Mouse (Mus musculus) intestine, embryonic 15.5 days (tissue): ENCODE measurements around the gene Ddit4. TPM values are rescaled to one million over a fixed set of nuclear protein-coding genes. Genes with fewer than 3 reads are reported as not detected.

Experiments
- ATAC-seq: fragments of 200-750 bp; cut with Nextera tagmentation; 2 replicates; pipeline ENCODE4 v1.8.0; 2017; ENCODE audit warnings: moderate TSS enrichment, moderate library complexity
- H3K27ac ChIP-seq: fragments of 300-500 bp; sonication (generic); 2 replicates; pipeline ENCODE4 v1.5.1; 2015; ENCODE audit warnings: mild to moderate bottlenecking, inconsistent platforms
- H3K27me3 ChIP-seq: fragments of 300-500 bp; sonication (generic); replicated peaks from 2 replicates; pipeline ENCODE4 v1.6.1; 2015; ENCODE audit warnings: inconsistent platforms
- H3K36me3 ChIP-seq: fragments of 300-500 bp; sonication (generic); 2 replicates; pipeline ENCODE4 v1.6.1; 2015; ENCODE audit warnings: inconsistent platforms
- H3K4me1 ChIP-seq: fragments of 300-500 bp; sonication (generic); replicated peaks from 2 replicates; pipeline ENCODE4 v1.6.1; 2015; ENCODE audit warnings: inconsistent platforms
- H3K4me2 ChIP-seq: fragments of 300-500 bp; sonication (generic); replicated peaks from 2 replicates; pipeline ENCODE4 v1.6.1; 2015; ENCODE audit warnings: mild to moderate bottlenecking, inconsistent platforms
- H3K4me3 ChIP-seq: fragments of 300-500 bp; sonication (generic); replicated peaks from 2 replicates; pipeline ENCODE4 v1.5.1; 2015; ENCODE audit warnings: inconsistent platforms
- H3K9ac ChIP-seq: fragments of 300-500 bp; sonication (generic); 2 replicates; pipeline ENCODE4 v1.6.1; 2015; ENCODE audit warnings: inconsistent platforms
- H3K9me3 ChIP-seq: fragments of 300-500 bp; sonication (generic); 2 replicates; pipeline ENCODE4 v1.6.1; 2016; ENCODE audit warnings: inconsistent platforms
- WGBS: fragments of 180-500 bp; shearing (Covaris S2); methylation state at CpG from one replicate; pipeline ENCODE4 v1.1.7; 2015; 5-methylcytosine and 5-hydroxymethylcytosine counted together
- polyA plus RNA-seq: library from polyadenylated mRNA; unstranded; fragments of >200 nt; fragmentation: Nextera tagmentation; extraction: Ambion mirVana; gene quantifications from 2 replicates; pipeline ENCODE4 v1.2.1, GENCODE M21; 2015

Gene Ddit4
- polyA plus RNA-seq, 1 experiment from 2014 or later = 35.7 TPM

DNA sequence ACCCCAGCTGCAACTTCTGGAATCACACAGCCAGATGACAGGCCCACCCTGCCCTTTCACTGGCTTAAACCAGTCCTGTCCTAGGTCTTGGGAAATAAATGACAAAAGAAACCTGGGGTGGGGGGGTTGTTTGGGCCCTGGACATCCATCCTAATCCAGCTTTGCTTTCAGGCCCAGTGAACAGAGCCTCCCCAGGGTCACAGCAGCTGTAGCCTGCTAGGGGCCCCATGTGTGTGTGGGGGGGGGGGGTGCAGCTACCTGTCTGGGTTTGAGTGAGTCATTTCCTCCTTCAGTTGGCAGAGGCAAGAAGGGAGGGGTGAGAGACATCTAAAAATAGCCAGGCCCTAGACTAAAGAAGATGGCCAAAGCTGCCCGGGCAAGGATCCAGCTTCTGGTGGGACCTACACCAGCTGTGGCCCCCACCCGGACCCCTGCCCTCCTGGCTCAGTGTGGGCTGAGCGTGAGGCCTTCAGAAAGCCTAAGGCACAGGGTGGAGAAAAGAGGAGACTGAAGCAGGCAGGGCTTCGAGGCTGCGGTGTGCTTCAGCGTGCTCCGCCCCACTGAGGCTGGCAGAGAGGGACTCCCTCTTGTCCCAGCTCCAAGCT lies 43.8 kb downstream of the Ddit4 start:
- Histone ChIP-seq H3K9ac (no peak overlapping the region), H3K27me3 (no peaks in the 10 kb centered on the region), H3K27ac (peak overlapping the region; percentile 77), H3K36me3 (no peaks in the 10 kb centered on the region), H3K4me3 (no peak overlapping the region), H3K4me1 (peaks cover 51% of the 10 kb centered on the region), H3K4me2 (0 out of 2 replicates have a peak overlapping the region, but pooled peaks have one; percentile 12), H3K9me3 (no peaks in the 10 kb centered on the region)
- peak; percentile 77 for ATAC-seq
- WGBS = 31% methylated on average over 7 of the region's 7 CpGs

DNA sequence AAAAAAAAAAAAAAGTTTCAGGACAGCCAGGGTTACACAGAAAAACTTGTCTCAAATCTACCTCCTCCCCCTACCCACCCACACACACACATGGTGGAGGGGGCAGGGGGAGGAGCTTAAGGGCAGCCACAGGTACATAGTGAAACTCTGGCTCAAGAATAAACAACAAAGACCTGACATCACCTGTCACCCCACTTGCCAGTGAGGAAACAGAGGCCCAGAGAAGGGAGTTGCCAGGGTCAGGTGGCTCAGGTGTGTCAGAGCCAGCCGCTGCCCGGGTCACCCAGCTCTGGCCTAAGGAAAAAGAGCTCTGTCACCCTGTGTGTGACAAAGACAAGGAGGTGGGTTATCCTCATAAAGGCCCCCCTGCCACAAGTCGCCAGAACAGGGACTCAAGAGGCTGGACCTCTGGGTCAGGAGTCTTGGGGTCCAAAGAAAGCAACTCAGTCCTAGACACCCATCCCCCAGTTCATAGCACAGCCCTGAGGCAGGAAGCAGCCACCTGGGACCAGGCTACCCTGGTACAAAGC lies 44.5 kb downstream of the Ddit4 start:
- Histone ChIP-seq H3K4me3 (no peak overlapping the region), H3K36me3 (no peaks in the 10 kb centered on the region), H3K9ac (no peak overlapping the region), H3K4me2 (no peak overlapping the region), H3K4me1 (peaks cover 54% of the 10 kb centered on the region), H3K27me3 (no peaks in the 10 kb centered on the region), H3K27ac (peak overlapping the region; percentile 77), H3K9me3 (no peaks in the 10 kb centered on the region)
- ATAC-seq = peak; percentile 16
- WGBS = 51% methylated on average over 3 of the region's 3 CpGs

DNA sequence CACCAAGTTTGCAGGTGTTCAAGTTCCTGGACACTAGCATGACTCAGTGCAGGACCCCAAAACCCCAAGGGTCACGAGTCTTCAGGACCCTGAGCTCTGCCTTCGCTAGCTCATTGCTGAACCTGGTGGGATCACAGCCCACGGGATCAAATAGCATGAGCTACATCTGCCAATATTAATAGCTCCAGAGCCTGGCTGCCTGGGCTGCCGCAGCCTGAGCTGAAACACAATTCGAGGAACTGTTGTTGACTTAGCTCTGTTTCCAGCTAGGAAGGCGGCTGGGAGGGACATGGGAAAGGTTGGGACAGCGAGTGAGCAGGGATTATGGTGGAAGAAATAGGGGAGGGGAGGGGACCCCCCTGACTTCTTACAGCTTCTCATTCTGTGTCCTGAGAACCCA lies 48.5 kb downstream of the Ddit4 start:
- Histone ChIP-seq H3K4me3 (no peak overlapping the region), H3K9me3 (no peaks in the 10 kb centered on the region), H3K27ac (peak overlapping the region; percentile 40; the same call in 1 of the 2 replicates), H3K4me2 (no peak overlapping the region), H3K36me3 (0 out of 2 replicates have a peak, but pooled peaks cover 3% of the 10 kb centered on the region), H3K27me3 (no peaks in the 10 kb centered on the region), H3K4me1 (peaks cover 53% of the 10 kb centered on the region), H3K9ac (no peak overlapping the region)
- no peak for ATAC-seq
- 51% methylated on average over 7 of the region's 7 CpGs for WGBS

DNA sequence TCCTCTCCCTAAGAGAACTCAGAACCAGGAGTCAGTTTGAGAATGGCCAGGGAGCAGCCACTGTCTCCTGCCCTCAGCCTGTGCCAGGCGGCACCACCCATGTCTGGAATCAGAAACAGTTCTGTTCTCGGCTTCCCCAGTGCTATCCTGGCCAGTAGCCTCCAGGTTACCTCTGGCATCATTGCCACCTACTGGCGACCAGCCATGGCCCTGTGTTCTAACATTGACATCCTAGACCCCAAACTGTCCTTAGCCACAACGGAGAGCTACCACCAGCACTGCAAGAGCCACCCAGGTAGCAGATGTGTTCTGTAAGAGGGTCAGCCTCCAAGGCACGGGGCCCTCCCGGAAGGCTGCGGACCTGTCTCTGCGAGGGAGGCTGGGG lies 49.0 kb downstream of the Ddit4 start:
- ATAC-seq = no peak
- Histone ChIP-seq H3K36me3 (peaks cover 7% of the 10 kb centered on the region; the same call in 1 of the 2 replicates), H3K27me3 (no peaks in the 10 kb centered on the region), H3K4me1 (peaks cover 49% of the 10 kb centered on the region), H3K9me3 (no peaks in the 10 kb centered on the region), H3K27ac (peak overlapping the region; percentile 56), H3K4me2 (no peak overlapping the region), H3K4me3 (no peak overlapping the region), H3K9ac (no peak overlapping the region)
- WGBS = 51% methylated on average over 8 of the region's 8 CpGs

DNA sequence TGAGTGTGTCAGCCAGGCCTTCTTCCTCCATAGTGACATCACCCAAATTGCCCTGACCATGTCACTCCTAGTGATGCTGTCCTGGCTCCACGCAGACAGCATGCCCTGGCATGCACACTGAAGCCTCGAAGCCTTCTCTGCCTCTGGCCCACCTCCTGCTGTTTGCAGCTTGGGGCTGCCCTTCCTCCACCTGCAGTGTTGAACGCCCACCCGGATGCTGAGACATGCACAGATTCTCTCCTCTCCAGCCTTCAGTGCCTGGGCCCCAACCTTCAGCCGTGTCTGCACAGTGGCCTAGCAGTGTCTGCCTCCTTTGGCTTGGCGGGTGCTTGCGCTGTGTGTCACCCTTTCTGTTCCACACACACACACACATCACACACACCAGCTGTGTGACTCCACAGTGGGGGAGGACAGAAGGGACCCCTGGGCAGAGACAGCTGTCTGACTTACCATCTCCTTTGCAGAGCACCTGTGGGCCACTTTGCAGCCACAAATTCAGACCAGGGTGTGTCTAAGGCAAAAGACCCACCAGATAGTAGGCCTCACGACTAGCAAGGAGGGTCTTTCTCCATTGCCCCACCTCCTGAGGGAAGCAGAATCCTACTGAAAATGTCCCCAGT lies 49.5 kb downstream of the Ddit4 start:
- WGBS = 73% methylated on average over 8 of the region's 8 CpGs
- H3K4me3 ChIP-seq = no peak overlapping the region
- H3K36me3 ChIP-seq = peaks cover 12% of the 10 kb centered on the region; the same call in 1 of the 2 replicates
- H3K4me1 ChIP-seq = peaks cover 44% of the 10 kb centered on the region
- no peaks in the 10 kb centered on the region for H3K27me3 ChIP-seq
- H3K4me2 ChIP-seq = no peak overlapping the region
- H3K9ac ChIP-seq = no peak overlapping the region
- H3K27ac ChIP-seq = peak overlapping the region; percentile 56
- no peak for ATAC-seq
- H3K9me3 ChIP-seq = no peaks in the 10 kb centered on the region

DNA sequence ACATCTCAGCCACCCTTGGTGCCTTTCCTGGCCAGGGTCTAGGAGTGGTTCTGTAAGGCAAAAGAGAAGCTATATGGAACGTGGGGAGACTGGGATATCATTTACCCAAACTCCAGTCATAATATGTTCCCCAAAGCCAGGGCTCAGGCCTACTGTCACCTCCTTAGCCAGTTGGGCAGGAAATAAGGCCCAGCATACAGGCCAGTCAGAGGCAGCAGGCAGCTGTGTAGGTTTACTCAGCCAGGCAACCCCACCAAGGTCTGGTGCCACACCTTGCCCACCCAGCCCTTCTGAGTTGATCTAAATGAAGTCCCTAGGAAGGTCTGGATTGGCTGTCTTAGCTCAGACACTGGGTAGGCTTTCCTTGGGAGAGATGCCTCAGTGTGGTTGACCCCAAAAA lies 50.2 kb downstream of the Ddit4 start:
- Histone ChIP-seq H3K27me3 (no peaks in the 10 kb centered on the region), H3K9me3 (no peaks in the 10 kb centered on the region), H3K27ac (0 out of 2 replicates have a peak overlapping the region, but pooled peaks have one; percentile 3), H3K36me3 (peaks cover 13% of the 10 kb centered on the region), H3K4me2 (no peak overlapping the region), H3K4me1 (peaks cover 43% of the 10 kb centered on the region), H3K9ac (no peak overlapping the region), H3K4me3 (no peak overlapping the region)
- WGBS = 80% methylated on average over 1 of the region's 1 CpGs
- no peak for ATAC-seq

DNA sequence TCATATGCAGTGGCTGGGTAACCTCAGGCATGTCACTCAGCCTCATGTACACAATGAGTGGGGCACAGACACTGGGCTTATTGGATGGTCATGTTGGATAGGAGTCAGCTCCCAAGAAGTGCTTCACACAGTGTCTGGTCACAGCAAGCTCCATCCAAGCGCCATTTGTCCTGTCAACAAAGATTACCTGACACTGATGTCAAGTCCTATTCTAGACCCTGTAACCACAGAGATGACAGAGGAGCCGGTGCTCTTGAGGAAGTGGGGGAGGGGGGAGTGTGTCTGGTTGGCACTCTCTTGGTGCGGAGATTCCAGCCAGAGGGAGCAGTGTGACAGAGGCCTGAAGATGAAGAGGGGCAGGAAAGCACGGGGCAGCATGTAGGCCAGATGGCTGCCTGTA lies 50.7 kb downstream of the Ddit4 start:
- no peak overlapping the region for H3K9ac ChIP-seq
- H3K4me1 ChIP-seq = peaks cover 43% of the 10 kb centered on the region

DNA sequence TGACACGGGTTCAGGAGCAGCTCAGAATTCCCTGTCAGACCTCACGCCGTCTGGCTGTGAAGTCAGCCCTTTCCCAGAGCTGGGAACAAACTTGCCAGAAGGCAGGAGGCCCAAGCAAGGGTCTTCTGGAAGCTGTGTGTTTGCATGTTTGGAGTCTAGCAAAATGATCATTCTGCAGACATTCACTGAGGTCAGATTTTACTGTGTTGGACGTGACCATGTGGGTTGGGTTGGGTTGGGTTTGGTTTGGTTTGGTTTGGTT lies 51.5 kb downstream of the Ddit4 start:
- WGBS = 28% methylated on average over 4 of the region's 4 CpGs
- H3K4me1 ChIP-seq = peaks cover 44% of the 10 kb centered on the region
- no peak for ATAC-seq

More for the DNA sequence above, 50.7 kb downstream of the Ddit4 start:
- Histone ChIP-seq H3K27ac (peak overlapping the region; percentile 95; the same call in 1 of the 2 replicates), H3K9me3 (no peaks in the 10 kb centered on the region), H3K27me3 (no peaks in the 10 kb centered on the region), H3K4me3 (no peak overlapping the region), H3K36me3 (peaks cover 18% of the 10 kb centered on the region), H3K4me2 (no peak overlapping the region)
- WGBS = 49% methylated on average over 4 of the region's 4 CpGs
- ATAC-seq = no peak

More for the DNA sequence above, 51.5 kb downstream of the Ddit4 start:
- peak overlapping the region; percentile 95 for H3K27ac ChIP-seq
- 0 out of 2 replicates have a peak overlapping the region, but pooled peaks have one; percentile 7 for H3K4me3 ChIP-seq
- H3K9me3 ChIP-seq = no peaks in the 10 kb centered on the region
- H3K4me2 ChIP-seq = peak overlapping the region; percentile 51; the same call in 1 of the 2 replicates
- H3K9ac ChIP-seq = peak overlapping the region; percentile 37; the same call in 1 of the 2 replicates
- H3K27me3 ChIP-seq = no peaks in the 10 kb centered on the region
- peaks cover 21% of the 10 kb centered on the region for H3K36me3 ChIP-seq

Other genes with a start within 250 kb of the Ddit4 start
- gene Micu1, start 249.4 kb downstream of the Ddit4 start, polyA plus RNA-seq = 66.0 and 72.3 TPM in 2 replicates
- gene Dnajb12, start 72.3 kb downstream of the Ddit4 start, polyA plus RNA-seq = 24.5 and 25.2 TPM in 2 replicates
- 45.2 and 45.3 TPM in 2 replicates for gene Ascc1, start 51.0 kb upstream of the Ddit4 start, polyA plus RNA-seq
- gene Anapc16, start 51.3 kb upstream of the Ddit4 start, polyA plus RNA-seq = 99.9 and 101 TPM in 2 replicates
- 3.7 and 4.2 TPM in 2 replicates for gene Spock2, start 154.4 kb upstream of the Ddit4 start, polyA plus RNA-seq